Mouse (Mus musculus) liver, embryonic 15.5 days (tissue): ENCODE measurements at regions not wholly inside any gene's neighbourhood (a gene's known extent, or its start where the extent isn't known, plus 50 kb on each side); places are given as distances from the start of the nearest gene placed in this dataset.
"Not testable (repeated sequence)": the region's sequence is repeated elsewhere in the genome, so short reads cannot be mapped to it uniquely, and the experiment has no call there.

Source experiments
- ATAC-seq: fragments of 200-750 bp; cut with Nextera tagmentation; 2 replicates; pipeline ENCODE4 v1.8.0; 2017; ENCODE audit warnings: moderate number of reproducible peaks, mild to moderate bottlenecking, moderate library complexity; ENCODE audit not compliant: insufficient read depth
- H3K27ac ChIP-seq: fragments of 300-500 bp; sonication (generic); replicated peaks from 2 replicates; pipeline ENCODE4 v1.5.1; 2015; ENCODE audit warnings: mild to moderate bottlenecking, inconsistent platforms
- H3K27me3 ChIP-seq: fragments of 300-500 bp; sonication (generic); 2 replicates; pipeline ENCODE4 v1.6.1; 2015; ENCODE audit warnings: mild to moderate bottlenecking, inconsistent platforms
- H3K36me3 ChIP-seq: fragments of 300-500 bp; sonication (generic); replicated peaks from 2 replicates; pipeline ENCODE4 v1.6.1; 2015; ENCODE audit warnings: moderate library complexity, mild to moderate bottlenecking, inconsistent platforms
- H3K4me1 ChIP-seq: fragments of 300-500 bp; sonication (generic); replicated peaks from 2 replicates; pipeline ENCODE4 v1.6.1; 2015; ENCODE audit warnings: inconsistent platforms
- H3K4me2 ChIP-seq: fragments of 300-500 bp; sonication (generic); 2 replicates; pipeline ENCODE4 v1.6.1; 2015; ENCODE audit warnings: moderate library complexity, mild to moderate bottlenecking, inconsistent platforms
- H3K4me3 ChIP-seq: fragments of 300-500 bp; sonication (generic); replicated peaks from 2 replicates; pipeline ENCODE4 v1.5.1; 2015; ENCODE audit warnings: mild to moderate bottlenecking, inconsistent platforms
- H3K9ac ChIP-seq: fragments of 300-500 bp; sonication (generic); 2 replicates; pipeline ENCODE4 v1.6.1; 2015; ENCODE audit warnings: moderate library complexity, mild to moderate bottlenecking, inconsistent platforms
- H3K9me3 ChIP-seq: fragments of 300-500 bp; sonication (generic); replicated peaks from 2 replicates; pipeline ENCODE4 v1.6.1; 2016; ENCODE audit warnings: inconsistent platforms
- WGBS: fragments of 180-500 bp; shearing (Covaris S2); methylation state at CpG from one replicate; pipeline ENCODE4 v1.1.7; 2015; ENCODE audit warnings: mixed read lengths; ENCODE audit not compliant: insufficient replicate concordance; 5-methylcytosine and 5-hydroxymethylcytosine counted together

DNA sequence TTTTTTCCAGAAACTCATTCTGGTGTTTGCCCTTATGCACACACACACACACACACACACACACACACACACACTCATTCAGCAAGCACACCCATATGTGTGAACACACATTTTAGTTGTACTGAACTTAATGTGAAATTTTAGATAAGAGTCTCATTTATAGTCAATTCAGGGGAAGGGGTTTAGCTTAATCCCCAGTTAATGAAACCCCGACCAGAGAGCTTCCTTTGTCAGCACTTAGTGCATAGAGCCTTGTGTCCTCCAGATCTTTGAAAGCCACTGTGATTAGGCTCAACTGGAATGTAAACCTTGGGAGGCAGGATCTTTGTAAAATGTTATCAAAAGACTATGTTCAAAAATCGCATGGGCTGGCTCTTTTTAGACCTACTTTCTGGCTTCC lies 53.4 kb downstream of the Rps12 start:
- H3K27ac ChIP-seq: no peak overlapping the region
- no peaks in the 10 kb centered on the region for H3K4me1 ChIP-seq
- H3K4me3 ChIP-seq: no peak overlapping the region
- H3K9me3 ChIP-seq: no peaks in the 10 kb centered on the region
- H3K36me3 ChIP-seq: no peaks in the 10 kb centered on the region
- H3K27me3 ChIP-seq: no peaks in the 10 kb centered on the region
- no peak overlapping the region for H3K4me2 ChIP-seq
- no peak overlapping the region for H3K9ac ChIP-seq
- 37% methylated on average over 2 of the region's 2 CpGs for WGBS
- ATAC-seq: no peak

DNA sequence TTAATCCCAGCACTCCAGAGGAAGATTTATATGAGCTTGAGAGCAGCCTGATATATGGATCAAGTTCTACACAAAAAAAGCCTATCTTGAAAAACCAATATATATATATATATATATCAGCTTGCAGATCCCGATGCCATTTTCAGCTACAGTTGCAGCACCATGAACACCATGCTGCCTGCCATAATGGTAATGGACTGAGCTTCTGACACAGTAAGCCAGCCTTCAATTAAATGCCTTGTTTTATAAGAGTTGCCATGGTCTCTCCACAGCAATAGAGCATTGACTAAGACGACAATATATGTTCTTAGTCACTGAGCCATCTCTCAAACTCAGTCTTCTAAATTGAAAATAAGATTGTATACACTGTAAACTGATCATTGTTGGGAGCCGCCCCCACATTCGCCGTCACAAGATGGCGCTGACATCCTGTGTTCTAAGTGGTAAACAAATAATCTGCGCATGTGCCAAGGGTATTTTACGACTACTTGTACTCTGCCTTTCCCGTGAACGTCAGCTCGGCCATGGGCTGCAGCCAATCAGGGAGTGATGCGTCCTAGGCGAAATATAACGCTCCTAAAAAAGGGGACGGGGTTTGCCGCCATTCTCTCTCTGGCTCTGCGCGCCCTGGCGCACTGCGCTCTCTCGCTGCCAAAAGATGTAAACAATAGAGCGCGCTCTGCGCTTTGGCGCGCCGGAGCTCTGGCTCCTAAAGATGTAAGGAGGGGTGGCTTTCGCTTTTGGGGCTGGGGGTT lies 60.9 kb downstream of the Rps12 start:
- not testable (repeated sequence) for H3K4me3 ChIP-seq, H3K27ac ChIP-seq, H3K4me1 ChIP-seq, H3K4me2 ChIP-seq, H3K27me3 ChIP-seq, H3K36me3 ChIP-seq, ATAC-seq, H3K9ac ChIP-seq, H3K9me3 ChIP-seq
- WGBS: 80% methylated on average over 26 of the region's 28 CpGs

DNA sequence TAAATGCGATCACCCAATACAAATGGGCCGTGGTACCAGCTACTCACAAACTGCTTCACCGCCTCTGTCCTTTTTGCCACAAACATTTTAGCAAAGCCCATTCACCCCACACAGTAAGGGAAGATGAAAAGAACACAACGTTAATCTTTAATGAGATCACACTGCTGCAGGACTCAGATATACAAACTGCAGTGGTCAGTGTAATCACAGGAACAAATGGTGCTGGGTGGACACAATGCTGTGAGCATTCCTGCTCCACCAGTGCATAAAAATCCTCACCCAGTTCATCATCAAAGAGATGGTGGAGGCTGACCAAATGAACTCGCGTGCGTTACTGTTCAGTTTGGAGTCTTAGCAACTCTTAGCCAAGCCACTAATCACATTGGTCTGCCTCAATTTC lies 69.0 kb downstream of the Rps12 start:
- WGBS: 72% methylated on average over 7 of the region's 7 CpGs
- Histone ChIP-seq H3K9me3 (no peaks in the 10 kb centered on the region), H3K4me2 (no peak overlapping the region), H3K27ac (no peak overlapping the region), H3K4me3 (no peak overlapping the region), H3K27me3 (no peaks in the 10 kb centered on the region), H3K4me1 (no peaks in the 10 kb centered on the region), H3K9ac (no peak overlapping the region), H3K36me3 (no peaks in the 10 kb centered on the region)
- no peak for ATAC-seq

DNA sequence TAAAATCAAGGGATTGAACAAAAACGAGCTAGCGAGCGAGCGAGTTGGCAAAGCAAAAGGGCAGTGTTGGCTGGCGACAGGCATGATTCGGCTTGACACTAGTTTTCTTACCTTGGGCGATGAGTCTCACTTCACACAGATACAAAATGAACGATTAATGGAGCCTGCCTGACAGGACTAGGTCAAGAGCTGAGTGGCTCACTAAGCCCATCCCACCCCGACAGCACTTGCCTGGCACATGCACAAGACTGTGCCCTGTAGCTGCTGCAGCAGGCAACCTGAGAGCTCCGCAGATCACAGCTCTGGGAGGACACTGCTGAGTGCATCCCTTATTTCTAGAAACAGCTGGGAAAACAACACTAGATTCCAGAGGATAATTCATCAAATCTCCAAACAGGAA lies 71.6 kb downstream of the Rps12 start:
- Histone ChIP-seq H3K9ac (no peak overlapping the region), H3K4me3 (no peak overlapping the region), H3K4me2 (no peak overlapping the region), H3K9me3 (no peaks in the 10 kb centered on the region), H3K27ac (no peak overlapping the region), H3K4me1 (no peaks in the 10 kb centered on the region), H3K36me3 (no peaks in the 10 kb centered on the region), H3K27me3 (no peaks in the 10 kb centered on the region)
- 79% methylated on average over 10 of the region's 10 CpGs for WGBS
- ATAC-seq: no peak

DNA sequence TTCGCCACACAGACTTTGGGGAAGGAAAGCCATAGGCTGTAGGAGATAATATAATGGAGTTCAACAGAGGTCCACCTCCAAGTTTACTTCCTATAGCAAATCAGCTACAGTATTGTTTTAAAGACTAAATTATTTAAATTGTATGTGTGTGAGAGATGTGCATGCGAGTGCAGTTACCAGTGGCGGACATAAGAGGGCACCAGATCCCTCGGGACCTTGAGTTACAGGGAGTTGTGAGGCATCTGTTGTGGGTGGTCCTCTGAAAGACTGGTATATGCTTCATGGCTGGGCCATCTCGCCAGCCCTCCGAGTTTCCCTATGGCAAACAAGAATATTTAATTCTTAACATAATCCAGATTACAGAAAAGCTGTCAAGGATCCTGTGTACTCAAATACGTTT lies 72.0 kb downstream of the Rps12 start:
- no peak for ATAC-seq
- 71% methylated on average over 7 of the region's 7 CpGs for WGBS

DNA sequence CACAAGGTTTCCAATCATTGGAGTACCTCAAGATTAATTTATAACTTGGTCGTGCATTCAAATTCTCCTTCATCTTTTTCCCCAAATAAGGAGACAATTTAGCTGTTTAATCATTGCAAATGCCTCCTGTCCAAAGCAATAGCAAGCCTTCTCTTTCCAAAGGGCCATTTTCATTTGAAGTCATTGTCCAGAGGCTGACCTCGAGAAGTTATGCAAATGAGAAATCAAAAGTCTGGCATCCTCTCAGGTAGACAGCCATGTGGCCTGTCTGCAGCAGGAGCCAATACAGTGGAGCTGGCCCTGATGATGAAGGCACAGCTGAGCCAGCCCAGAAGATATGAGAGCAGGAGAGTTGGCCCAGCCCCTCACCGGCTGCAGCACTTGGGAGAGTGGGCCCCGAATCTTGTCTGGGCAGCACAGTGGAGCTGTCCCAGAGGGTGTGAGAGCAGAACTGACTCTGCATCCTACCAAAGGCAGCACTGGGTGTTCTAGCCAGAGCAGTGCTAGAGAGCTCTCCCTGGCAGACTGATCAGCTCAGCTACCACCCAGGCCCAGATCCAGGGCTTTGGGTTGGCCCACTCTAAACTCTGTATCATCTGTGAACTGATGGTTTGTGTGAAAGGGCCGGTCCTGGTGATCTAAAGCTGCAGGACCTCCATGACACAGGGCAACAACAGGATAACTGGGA lies 74.2 kb downstream of the Rps12 start:
- H3K36me3 ChIP-seq: no peaks in the 10 kb centered on the region
- H3K4me2 ChIP-seq: no peak overlapping the region
- H3K27me3 ChIP-seq: no peaks in the 10 kb centered on the region
- no peaks in the 10 kb centered on the region for H3K4me1 ChIP-seq
- WGBS: 51% methylated on average over 5 of the region's 5 CpGs
- no peak overlapping the region for H3K27ac ChIP-seq
- H3K9me3 ChIP-seq: no peaks in the 10 kb centered on the region
- H3K9ac ChIP-seq: no peak overlapping the region
- no peak for ATAC-seq
- no peak overlapping the region for H3K4me3 ChIP-seq

More for the DNA sequence above, 72.0 kb downstream of the Rps12 start:
- Histone ChIP-seq H3K4me2 (no peak overlapping the region), H3K9me3 (no peaks in the 10 kb centered on the region), H3K9ac (no peak overlapping the region), H3K27ac (no peak overlapping the region), H3K36me3 (no peaks in the 10 kb centered on the region), H3K4me3 (no peak overlapping the region), H3K27me3 (no peaks in the 10 kb centered on the region), H3K4me1 (no peaks in the 10 kb centered on the region)

DNA sequence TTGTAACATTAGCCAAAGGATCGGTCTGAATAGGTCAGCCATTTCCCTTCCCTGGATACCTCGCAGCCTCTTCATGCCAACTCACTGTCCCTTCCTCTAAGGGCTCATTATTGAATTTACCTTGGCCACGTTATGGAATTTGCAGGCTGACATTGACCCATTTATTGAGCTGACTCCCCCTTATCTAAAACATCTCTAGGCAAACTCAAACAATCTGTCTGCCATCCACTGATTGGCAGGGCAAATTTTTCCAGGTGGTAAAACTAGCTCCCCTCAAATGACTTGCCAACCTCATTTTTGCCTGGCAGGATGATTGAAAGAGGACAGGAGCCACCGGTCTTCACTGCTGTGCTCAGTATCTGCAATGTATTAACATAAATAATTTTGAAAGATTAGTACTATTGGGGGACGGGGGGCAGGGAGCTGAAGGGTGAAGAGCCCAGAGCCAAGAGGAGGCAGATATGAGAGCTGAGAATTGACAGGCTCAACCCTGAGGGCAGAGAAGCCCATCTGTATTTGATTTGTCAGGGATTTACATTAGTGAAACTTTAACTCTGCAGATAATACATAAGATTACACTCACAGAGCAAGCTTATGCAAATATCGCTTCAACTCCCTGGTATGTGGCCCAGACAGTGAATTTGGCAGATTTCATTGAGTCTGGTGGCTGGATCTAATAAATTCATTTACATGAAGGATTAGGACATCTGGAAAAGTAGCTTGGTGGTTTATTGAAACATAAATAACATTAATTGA lies 75.5 kb downstream of the Rps12 start:
- Histone ChIP-seq H3K27ac (no peak overlapping the region), H3K4me1 (no peaks in the 10 kb centered on the region), H3K4me3 (no peak overlapping the region), H3K9ac (no peak overlapping the region), H3K4me2 (peak overlapping the region; percentile 5; the same call in 1 of the 2 replicates), H3K27me3 (no peaks in the 10 kb centered on the region), H3K36me3 (no peaks in the 10 kb centered on the region), H3K9me3 (no peaks in the 10 kb centered on the region)
- no peak for ATAC-seq
- WGBS: 52% methylated on average over 6 of the region's 6 CpGs

DNA sequence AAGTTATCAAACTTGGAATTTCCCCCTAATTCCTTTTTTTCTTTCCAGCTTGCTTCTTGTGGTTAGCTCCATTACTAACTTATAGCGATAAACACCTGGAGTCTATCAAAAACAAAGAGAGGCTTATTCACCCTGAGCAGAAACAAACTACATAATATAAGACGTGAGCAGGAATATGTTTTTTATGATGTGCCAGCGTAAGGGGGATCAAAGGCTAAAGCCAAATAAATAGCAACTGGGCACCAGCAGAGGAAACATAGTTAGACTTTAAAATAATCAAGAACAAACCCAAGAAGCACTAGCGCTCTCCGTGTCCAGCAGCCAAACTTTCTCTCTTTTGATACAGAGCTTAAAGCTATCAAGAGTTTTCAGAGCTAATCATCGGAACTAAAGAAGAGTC lies 76.1 kb downstream of the Rps12 start:
- no peaks in the 10 kb centered on the region for H3K9me3 ChIP-seq
- ATAC-seq: no peak
- H3K36me3 ChIP-seq: no peaks in the 10 kb centered on the region
- no peaks in the 10 kb centered on the region for H3K27me3 ChIP-seq
- no peak overlapping the region for H3K9ac ChIP-seq
- H3K4me1 ChIP-seq: no peaks in the 10 kb centered on the region
- WGBS: 70% methylated on average over 6 of the region's 6 CpGs
- H3K4me2 ChIP-seq: peak overlapping the region; percentile 5; the same call in 1 of the 2 replicates
- H3K27ac ChIP-seq: no peak overlapping the region
- no peak overlapping the region for H3K4me3 ChIP-seq

DNA sequence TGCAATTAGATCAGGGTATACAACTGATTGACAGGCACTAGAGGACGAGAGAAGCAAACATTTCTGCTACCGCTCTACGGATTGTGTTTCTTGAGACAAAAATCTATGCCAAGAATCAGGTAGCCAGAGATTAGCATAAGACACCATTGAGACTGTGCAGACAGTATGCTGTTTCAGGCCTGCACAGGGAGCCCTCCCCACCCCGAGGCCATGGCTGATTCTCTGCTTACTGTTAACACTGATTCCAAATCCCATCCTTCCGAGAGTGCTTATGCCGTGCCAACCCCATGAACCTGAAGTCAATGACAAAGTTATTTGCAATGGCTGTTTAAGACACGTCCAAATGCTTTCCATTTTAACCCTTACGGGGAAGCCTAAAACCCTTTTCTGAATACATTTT lies 78.8 kb downstream of the Rps12 start:
- Histone ChIP-seq H3K27ac (no peak overlapping the region), H3K27me3 (no peaks in the 10 kb centered on the region), H3K36me3 (no peaks in the 10 kb centered on the region), H3K9me3 (no peaks in the 10 kb centered on the region), H3K4me3 (no peak overlapping the region), H3K9ac (no peak overlapping the region), H3K4me1 (no peaks in the 10 kb centered on the region), H3K4me2 (no peak overlapping the region)
- WGBS: 67% methylated on average over 8 of the region's 8 CpGs
- ATAC-seq: no peak

DNA sequence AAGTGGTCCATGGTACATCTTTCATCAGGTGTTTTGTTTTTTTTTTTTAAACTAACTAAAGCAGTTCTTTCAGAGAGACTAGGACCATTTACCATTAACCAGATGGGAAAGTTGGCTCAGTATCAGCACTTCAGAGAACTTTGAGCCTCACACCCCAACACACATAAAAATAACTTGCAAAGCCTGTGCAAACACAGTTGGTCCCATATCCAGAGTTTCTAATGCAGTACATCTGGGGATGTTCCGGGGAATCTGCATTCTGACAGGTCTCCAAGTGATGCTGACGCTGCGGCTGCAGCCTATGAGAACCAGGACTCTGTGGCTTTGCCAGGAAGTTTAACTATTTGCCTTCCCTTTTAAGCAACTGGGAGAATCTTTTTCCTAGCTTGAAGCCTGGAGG lies 79.9 kb downstream of the Rps12 start:
- Histone ChIP-seq H3K9me3 (no peaks in the 10 kb centered on the region), H3K4me1 (no peaks in the 10 kb centered on the region), H3K27me3 (no peaks in the 10 kb centered on the region), H3K27ac (no peak overlapping the region), H3K9ac (no peak overlapping the region), H3K36me3 (no peaks in the 10 kb centered on the region), H3K4me3 (no peak overlapping the region), H3K4me2 (no peak overlapping the region)
- WGBS: 58% methylated on average over 3 of the region's 3 CpGs
- ATAC-seq: no peak

DNA sequence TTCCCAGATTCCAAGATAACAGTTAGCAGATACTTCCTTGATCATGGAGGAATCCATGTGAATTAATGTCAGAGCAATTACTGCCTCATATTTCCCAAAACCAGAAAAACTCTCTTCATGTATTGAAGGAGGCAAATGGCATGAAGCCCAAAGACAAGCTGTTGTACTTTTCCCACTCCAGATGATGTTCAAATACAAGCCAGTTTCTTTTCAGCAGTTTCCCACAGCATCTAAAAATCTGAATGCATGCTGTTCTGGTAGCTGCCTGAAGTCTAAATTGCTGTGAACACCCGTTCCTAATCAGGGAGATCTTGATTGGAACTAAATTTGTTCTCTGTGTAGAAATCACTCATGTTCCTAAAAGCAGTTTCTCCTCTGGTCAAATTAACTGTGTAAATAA lies 83.0 kb downstream of the Rps12 start:
- no peak for ATAC-seq
- Histone ChIP-seq H3K4me3 (no peak overlapping the region), H3K27me3 (no peaks in the 10 kb centered on the region), H3K36me3 (no peaks in the 10 kb centered on the region), H3K9me3 (no peaks in the 10 kb centered on the region), H3K9ac (no peak overlapping the region), H3K4me1 (no peaks in the 10 kb centered on the region), H3K27ac (no peak overlapping the region), H3K4me2 (no peak overlapping the region)
- 35% methylated on average over 1 of the region's 1 CpGs for WGBS
